Mouse (Mus musculus) CH12.LX (cell line): ENCODE data around the gene Ccdc70.

Experiments used
- CHD1 ChIP-seq: IDR thresholded peaks from 2 replicates; pipeline ENCODE4 v1.6.1; 2012; ENCODE audit warnings: low read depth, low read length, improper control_type of control experiment, inconsistent platforms
- CTCF ChIP-seq, 2 experiments: IDR thresholded peaks in 1 of 2; conservative IDR thresholded peaks in 1 of 2; 2 replicates each; pipeline ENCODE4 v1.5.1; 2011 to 2012; ENCODE audit warnings: low read depth in 2 of 2, low read length in 2 of 2, improper control_type of control experiment in 1 of 2, inconsistent platforms in 1 of 2, mild to moderate bottlenecking in 1 of 2, moderate library complexity in 1 of 2
- E2F4 ChIP-seq: IDR thresholded peaks from 2 replicates; pipeline ENCODE4 v1.6.1; 2011; ENCODE audit warnings: low read depth, low read length, improper control_type of control experiment; ENCODE audit not compliant: insufficient replicate concordance
- HCFC1 ChIP-seq: IDR thresholded peaks from 2 replicates; pipeline ENCODE4 v1.6.1; 2012; ENCODE audit warnings: low read depth, mild to moderate bottlenecking, inconsistent platforms, low read length, improper control_type of control experiment
- JUN ChIP-seq: IDR thresholded peaks from 2 replicates; pipeline ENCODE4 v1.6.1; 2011; ENCODE audit warnings: low read depth, mild to moderate bottlenecking, low read length, improper control_type of control experiment, moderate library complexity; ENCODE audit not compliant: insufficient read depth
- MAZ ChIP-seq: IDR thresholded peaks from 2 replicates; pipeline ENCODE4 v1.6.1; 2012; ENCODE audit warnings: low read depth, mild to moderate bottlenecking, inconsistent platforms, low read length, improper control_type of control experiment, moderate library complexity
- NRF1 ChIP-seq: IDR thresholded peaks from 2 replicates; pipeline ENCODE4 v1.6.1; 2014; ENCODE audit warnings: low read depth, mild to moderate bottlenecking, inconsistent platforms, low read length, improper control_type of control experiment, moderate library complexity
- POLR2A ChIP-seq: IDR thresholded peaks from 2 replicates; pipeline ENCODE4 v1.6.1; 2011; ENCODE audit warnings: low read depth, mild to moderate bottlenecking, improper control_type of control experiment, low read length
- POLR2AphosphoS2 ChIP-seq: IDR thresholded peaks from 2 replicates; pipeline ENCODE4 v1.6.1; 2011; ENCODE audit warnings: low read depth, low read length, improper control_type of control experiment
- SMC3 ChIP-seq: IDR thresholded peaks from 2 replicates; pipeline ENCODE4 v1.6.1; 2011; ENCODE audit warnings: low read depth, low read length, improper control_type of control experiment
- ZKSCAN1 ChIP-seq: IDR thresholded peaks from 2 replicates; pipeline ENCODE4 v1.6.1; 2012; ENCODE audit warnings: low read depth, inconsistent platforms, low read length, improper control_type of control experiment, borderline replicate concordance

GRCm38 (mm10) chr8:22006423-22006822 is 36.8 kb downstream of the Ccdc70 start:
- no peak for TF ChIP-seq NRF1
- no peak for TF ChIP-seq CTCF (conservative IDR thresholded peaks at IDR 0.05 in 1 of 2, IDR thresholded peaks at IDR 0.05 in 1 of 2; ENCODE audit: low read depth in 2 of 2, low read length in 2 of 2)
- TF ChIP-seq HCFC1 = no peak
- no peak for TF ChIP-seq SMC3
- TF ChIP-seq JUN = no peak
- TF ChIP-seq POLR2AphosphoS2 = no peak
- no peak for TF ChIP-seq E2F4
- no peak for TF ChIP-seq POLR2A
- no peak for TF ChIP-seq CHD1
- no peak for TF ChIP-seq MAZ
- no peak for TF ChIP-seq ZKSCAN1
